Mouse (Mus musculus): ENCODE measurements around the gene 1810009A15Rik. TPM values are rescaled to one million over a fixed set of nuclear protein-coding genes. Genes with fewer than 3 reads are reported as not detected.

1810009A15Rik gene
- polyA plus RNA-seq, 1 experiment from 2014 or later, result 43.1 TPM

Small RNA genes lying within 50 kb of the gene (microRNA-seq; reads per million reads assigned to microRNA genes)
- gene Mir5136, result not detected

Other genes starting within 250 kb of the 1810009A15Rik start
- 0.19 and 0.45 TPM in 2 replicates for gene Chrm1, start 225.1 kb upstream of the 1810009A15Rik start, polyA plus RNA-seq (2014; fragmentation: Nextera tagmentation; extraction: Ambion mirVana)
- 157 TPM in 2 replicates for gene Slc3a2, start 165.5 kb upstream of the 1810009A15Rik start, polyA plus RNA-seq (2014; fragmentation: Nextera tagmentation; extraction: Ambion mirVana)
- gene Wdr74, start 153.0 kb upstream of the 1810009A15Rik start, polyA plus RNA-seq (2014; fragmentation: Nextera tagmentation; extraction: Ambion mirVana), result 89.1 and 95.7 TPM in 2 replicates
- 0.97 and 1.1 TPM in 2 replicates for gene 1700092M07Rik, start 148.1 kb upstream of the 1810009A15Rik start, polyA plus RNA-seq (2014; fragmentation: Nextera tagmentation; extraction: Ambion mirVana)
- 102 and 110 TPM in 2 replicates for gene Stx5a, start 147.4 kb upstream of the 1810009A15Rik start, polyA plus RNA-seq (2014; fragmentation: Nextera tagmentation; extraction: Ambion mirVana)
- gene Nxf1, start 131.8 kb upstream of the 1810009A15Rik start, polyA plus RNA-seq (2014; fragmentation: Nextera tagmentation; extraction: Ambion mirVana), result 146 and 171 TPM in 2 replicates
- 270 and 278 TPM in 2 replicates for gene Tmem223, start 117.9 kb upstream of the 1810009A15Rik start, polyA plus RNA-seq (2014; fragmentation: Nextera tagmentation; extraction: Ambion mirVana)
- 24.8 and 32.4 TPM in 2 replicates for gene Tmem179b, start 114.4 kb upstream of the 1810009A15Rik start, polyA plus RNA-seq (2014; fragmentation: Nextera tagmentation; extraction: Ambion mirVana)
- 18.0 and 21.0 TPM in 2 replicates for gene Taf6l, start 102.4 kb upstream of the 1810009A15Rik start, polyA plus RNA-seq (2014; fragmentation: Nextera tagmentation; extraction: Ambion mirVana)
- gene Polr2g, start 90.3 kb upstream of the 1810009A15Rik start, polyA plus RNA-seq (2014; fragmentation: Nextera tagmentation; extraction: Ambion mirVana), result 156 and 165 TPM in 2 replicates
- 7.2 and 7.9 TPM in 2 replicates for gene Zbtb3, start 86.3 kb upstream of the 1810009A15Rik start, polyA plus RNA-seq (2014; fragmentation: Nextera tagmentation; extraction: Ambion mirVana)
- gene Ttc9c, start 69.5 kb upstream of the 1810009A15Rik start, polyA plus RNA-seq (2014; fragmentation: Nextera tagmentation; extraction: Ambion mirVana), result 37.5 and 55.8 TPM in 2 replicates
- 8.8 and 9.6 TPM in 2 replicates for gene Hnrnpul2, start 68.8 kb upstream of the 1810009A15Rik start, polyA plus RNA-seq (2014; fragmentation: Nextera tagmentation; extraction: Ambion mirVana)
- not detected in 2 replicates for gene AC129217.1, start 59.1 kb upstream of the 1810009A15Rik start, polyA plus RNA-seq (2014; fragmentation: Nextera tagmentation; extraction: Ambion mirVana)
- gene Bscl2, start 51.4 kb upstream of the 1810009A15Rik start, polyA plus RNA-seq (2014; fragmentation: Nextera tagmentation; extraction: Ambion mirVana), result 78.2 and 98.7 TPM in 2 replicates
- 466 and 598 TPM in 2 replicates for gene Gng3, start 49.7 kb upstream of the 1810009A15Rik start, polyA plus RNA-seq (2014; fragmentation: Nextera tagmentation; extraction: Ambion mirVana)
- 0.28 and 0.62 TPM in 2 replicates for gene Lrrn4cl, start 38.1 kb upstream of the 1810009A15Rik start, polyA plus RNA-seq (2014; fragmentation: Nextera tagmentation; extraction: Ambion mirVana)
- 139 and 154 TPM in 2 replicates for gene Ubxn1, start 17.4 kb upstream of the 1810009A15Rik start, polyA plus RNA-seq (2014; fragmentation: Nextera tagmentation; extraction: Ambion mirVana)
- 61.3 and 62.6 TPM in 2 replicates for gene Uqcc3, start 7.9 kb upstream of the 1810009A15Rik start, polyA plus RNA-seq (2014; fragmentation: Nextera tagmentation; extraction: Ambion mirVana)
- 34.9 and 38.0 TPM in 2 replicates for gene Lbhd1, start 5.1 kb upstream of the 1810009A15Rik start, polyA plus RNA-seq (2014; fragmentation: Nextera tagmentation; extraction: Ambion mirVana)
- not detected in 2 replicates for gene Gm49403, start 4.9 kb upstream of the 1810009A15Rik start, polyA plus RNA-seq (2014; fragmentation: Nextera tagmentation; extraction: Ambion mirVana)
- gene Gm49416, start 73 bp downstream of the 1810009A15Rik start, polyA plus RNA-seq (2014; fragmentation: Nextera tagmentation; extraction: Ambion mirVana), result 0.30 TPM in 1 of 2 replicates, not detected in the other
- gene Ints5, start 4.2 kb downstream of the 1810009A15Rik start, polyA plus RNA-seq (2014; fragmentation: Nextera tagmentation; extraction: Ambion mirVana), result 28.2 and 31.1 TPM in 2 replicates
- 59.0 and 83.3 TPM in 2 replicates for gene Ganab, start 9.2 kb downstream of the 1810009A15Rik start, polyA plus RNA-seq (2014; fragmentation: Nextera tagmentation; extraction: Ambion mirVana)
- gene B3gat3, start 31.5 kb downstream of the 1810009A15Rik start, polyA plus RNA-seq (2014; fragmentation: Nextera tagmentation; extraction: Ambion mirVana), result 75.0 and 83.5 TPM in 2 replicates
- gene Rom1, start 40.5 kb downstream of the 1810009A15Rik start, polyA plus RNA-seq (2014; fragmentation: Nextera tagmentation; extraction: Ambion mirVana), result 1.4 TPM in 2 replicates
- gene Eml3, start 40.7 kb downstream of the 1810009A15Rik start, polyA plus RNA-seq (2014; fragmentation: Nextera tagmentation; extraction: Ambion mirVana), result 4.3 and 5.5 TPM in 2 replicates
- gene Mta2, start 53.0 kb downstream of the 1810009A15Rik start, polyA plus RNA-seq (2014; fragmentation: Nextera tagmentation; extraction: Ambion mirVana), result 38.0 and 62.2 TPM in 2 replicates
- 20.0 and 25.0 TPM in 2 replicates for gene Tut1, start 65.0 kb downstream of the 1810009A15Rik start, polyA plus RNA-seq (2014; fragmentation: Nextera tagmentation; extraction: Ambion mirVana)
- gene Eef1g, start 78.2 kb downstream of the 1810009A15Rik start, polyA plus RNA-seq (2014; fragmentation: Nextera tagmentation; extraction: Ambion mirVana), result 308 and 311 TPM in 2 replicates
- gene Ahnak, start 100.4 kb downstream of the 1810009A15Rik start, polyA plus RNA-seq (2014; fragmentation: Nextera tagmentation; extraction: Ambion mirVana), result 1.2 and 4.2 TPM in 2 replicates
- not detected in 2 replicates for gene Scgb1a1, start 199.1 kb downstream of the 1810009A15Rik start, polyA plus RNA-seq (2014; fragmentation: Nextera tagmentation; extraction: Ambion mirVana)
- 15.0 and 17.5 TPM in 2 replicates for gene Asrgl1, start 246.8 kb downstream of the 1810009A15Rik start, polyA plus RNA-seq (2014; fragmentation: Nextera tagmentation; extraction: Ambion mirVana)